Mouse (Mus musculus) MEL (cell line): ENCODE data around the gene Adamts9. TPM values are rescaled to one million over a fixed set of nuclear protein-coding genes. Genes with fewer than 3 reads are reported as not detected.

Experiments
- DNase-seq: peaks from one replicate; pipeline ENCODE4 v3.0.0; 2011; ENCODE audit warnings: low read depth, low spot score
- H3K27ac ChIP-seq: 2 replicates; pipeline ENCODE4 v1.5.1; 2012; ENCODE audit warnings: low read depth, mild to moderate bottlenecking, control low read depth, low read length, moderate library complexity; ENCODE audit not compliant: control insufficient read depth
- H3K27me3 ChIP-seq, 2 experiments: fragments of 150-350 bp in 1 of 2; sonication (generic) in 1 of 2; 2 replicates each; pipeline ENCODE4 v1.6.1; 2012; ENCODE audit warnings: low read length in 2 of 2, mild to moderate bottlenecking in 2 of 2, improper control_type of control experiment in 1 of 2, moderate library complexity in 1 of 2; ENCODE audit not compliant: insufficient read depth in 2 of 2, control insufficient read depth in 1 of 2
- H3K36me3 ChIP-seq, 2 experiments: 2 replicates each; pipeline ENCODE4 v1.6.1; 2012 to 2014; ENCODE audit warnings: low read length in 2 of 2, improper control_type of control experiment in 1 of 2, inconsistent platforms in 1 of 2, mild to moderate bottlenecking in 1 of 2; ENCODE audit not compliant: insufficient read depth in 2 of 2, control insufficient read depth in 1 of 2
- H3K4me1 ChIP-seq, 2 experiments: fragments of 150-350 bp in 1 of 2; sonication (generic) in 1 of 2; 2 replicates each; pipeline ENCODE4 v1.6.1; 2012; ENCODE audit warnings: low read length in 2 of 2, improper control_type of control experiment in 1 of 2, mild to moderate bottlenecking in 1 of 2; ENCODE audit not compliant: insufficient read depth in 2 of 2, control insufficient read depth in 1 of 2
- H3K4me3 ChIP-seq, 2 experiments: fragments of 150-350 bp in 1 of 2; sonication (generic) in 1 of 2; 2 replicates each; pipeline ENCODE4 v1.5.1; 2012; ENCODE audit warnings: low read depth in 2 of 2, low read length in 2 of 2, mild to moderate bottlenecking in 2 of 2, moderate library complexity in 2 of 2, control low read depth in 1 of 2, improper control_type of control experiment in 1 of 2; ENCODE audit not compliant: control insufficient read depth in 1 of 2, insufficient read depth in 1 of 2
- H3K79me2 ChIP-seq: 2 replicates; pipeline ENCODE4 v1.6.1; 2012; ENCODE audit warnings: mild to moderate bottlenecking, low read length, moderate library complexity; ENCODE audit not compliant: control insufficient read depth, poor library complexity, insufficient read depth
- H3K9ac ChIP-seq: 2 replicates; pipeline ENCODE4 v1.6.1; 2012; ENCODE audit warnings: low read depth, mild to moderate bottlenecking, control low read depth, low read length, moderate library complexity; ENCODE audit not compliant: control insufficient read depth, poor library complexity, severe bottlenecking
- H3K9me3 ChIP-seq: fragments of 150-350 bp; sonication (generic); replicated peaks from 2 replicates; pipeline ENCODE4 v1.6.1; 2012; ENCODE audit warnings: mild to moderate bottlenecking, low read length, improper control_type of control experiment, moderate library complexity; ENCODE audit not compliant: insufficient read depth
- BHLHE40 ChIP-seq: IDR thresholded peaks from 2 replicates; pipeline ENCODE4 v1.6.1; 2012; ENCODE audit warnings: low read depth, mild to moderate bottlenecking, inconsistent platforms, low read length, improper control_type of control experiment, borderline replicate concordance
- ELF1 ChIP-seq: IDR thresholded peaks from 2 replicates; pipeline ENCODE4 v1.6.1; 2014; ENCODE audit warnings: low read depth, mild to moderate bottlenecking, inconsistent platforms, low read length, improper control_type of control experiment, moderate library complexity
- EP300 ChIP-seq, 2 experiments: IDR thresholded peaks; 2 replicates each; pipeline ENCODE4 v1.6.1; 2011; ENCODE audit warnings: improper control_type of control experiment in 2 of 2, low read length in 2 of 2, low read depth in 1 of 2, mild to moderate bottlenecking in 1 of 2
- ETS1 ChIP-seq: IDR thresholded peaks from 2 replicates; pipeline ENCODE4 v1.6.1; 2012; ENCODE audit warnings: low read depth, mild to moderate bottlenecking, inconsistent platforms, low read length, improper control_type of control experiment, moderate library complexity
- HCFC1 ChIP-seq: IDR thresholded peaks from 2 replicates; pipeline ENCODE4 v1.6.1; 2012; ENCODE audit warnings: low read depth, mild to moderate bottlenecking, inconsistent platforms, low read length, improper control_type of control experiment, moderate library complexity
- JUND ChIP-seq: IDR thresholded peaks from 2 replicates; pipeline ENCODE4 v1.6.1; 2011; ENCODE audit warnings: low read depth, mild to moderate bottlenecking, improper control_type of control experiment, low read length
- MAFK ChIP-seq: IDR thresholded peaks from 2 replicates; pipeline ENCODE4 v1.6.1; 2011; ENCODE audit warnings: low read depth, mild to moderate bottlenecking, low read length, improper control_type of control experiment, borderline replicate concordance
- MAX ChIP-seq: IDR thresholded peaks from 2 replicates; pipeline ENCODE4 v1.6.1; 2011; ENCODE audit warnings: low read length, improper control_type of control experiment
- MAZ ChIP-seq: IDR thresholded peaks from 2 replicates; pipeline ENCODE4 v1.6.1; 2012; ENCODE audit warnings: low read depth, mild to moderate bottlenecking, inconsistent platforms, low read length, improper control_type of control experiment
- MXI1 ChIP-seq: IDR thresholded peaks from 2 replicates; pipeline ENCODE4 v1.6.1; 2011; ENCODE audit warnings: mild to moderate bottlenecking, low read depth, low read length, improper control_type of control experiment
- MYB ChIP-seq: IDR thresholded peaks from 2 replicates; pipeline ENCODE4 v1.6.1; 2011; ENCODE audit warnings: mild to moderate bottlenecking, low read depth, low read length, improper control_type of control experiment
- MYC ChIP-seq: IDR thresholded peaks from 2 replicates; pipeline ENCODE4 v1.6.1; 2011; ENCODE audit warnings: low read depth, mild to moderate bottlenecking, low read length, improper control_type of control experiment, moderate library complexity
- NELFE ChIP-seq: IDR thresholded peaks from 2 replicates; pipeline ENCODE4 v1.6.1; 2011; ENCODE audit warnings: low read depth, low read length, improper control_type of control experiment
- NRF1 ChIP-seq: IDR thresholded peaks from 2 replicates; pipeline ENCODE4 v1.6.1; 2014; ENCODE audit warnings: low read depth, mild to moderate bottlenecking, inconsistent platforms, low read length, improper control_type of control experiment, moderate library complexity; ENCODE audit not compliant: poor library complexity, insufficient read depth, severe bottlenecking
- POLR2A ChIP-seq, 2 experiments: IDR thresholded peaks; 2 replicates each; pipeline ENCODE4 v1.6.1; 2011 to 2012; ENCODE audit warnings: low read length in 2 of 2, mild to moderate bottlenecking in 2 of 2, control low read depth in 1 of 2, improper control_type of control experiment in 1 of 2, low read depth in 1 of 2, moderate library complexity in 1 of 2; ENCODE audit not compliant: control insufficient read depth in 1 of 2, insufficient read depth in 1 of 2, poor library complexity in 1 of 2
- POLR2AphosphoS2 ChIP-seq: IDR thresholded peaks from 2 replicates; pipeline ENCODE4 v1.6.1; 2011; ENCODE audit warnings: low read length, improper control_type of control experiment
- POLR2AphosphoS5 ChIP-seq: IDR thresholded peaks from 2 replicates; pipeline ENCODE4 v1.6.1; 2012; ENCODE audit warnings: low read depth, borderline replicate concordance, mild to moderate bottlenecking, inconsistent platforms, low read length, moderate library complexity, mixed read lengths
- RAD21 ChIP-seq: IDR thresholded peaks from 2 replicates; pipeline ENCODE4 v1.6.1; 2011; ENCODE audit warnings: mild to moderate bottlenecking, low read depth, low read length, improper control_type of control experiment
- RCOR1 ChIP-seq: IDR thresholded peaks from 2 replicates; pipeline ENCODE4 v1.6.1; 2012; ENCODE audit warnings: low read depth, mild to moderate bottlenecking, inconsistent platforms, low read length, improper control_type of control experiment
- SIN3A ChIP-seq: IDR thresholded peaks from 2 replicates; pipeline ENCODE4 v1.6.1; 2012; ENCODE audit warnings: low read length, improper control_type of control experiment, inconsistent platforms
- SMC3 ChIP-seq: IDR thresholded peaks from 2 replicates; pipeline ENCODE4 v1.6.1; 2011; ENCODE audit warnings: low read depth, low read length, improper control_type of control experiment
- TBP ChIP-seq: IDR thresholded peaks from 2 replicates; pipeline ENCODE4 v1.8.0; 2011; ENCODE audit warnings: low read depth, low read length, improper control_type of control experiment
- USF2 ChIP-seq, 2 experiments: IDR thresholded peaks; 2 replicates each; pipeline ENCODE4 v1.6.1; 2011 to 2012; ENCODE audit warnings: improper control_type of control experiment in 2 of 2, low read length in 2 of 2, borderline replicate concordance in 1 of 2, inconsistent platforms in 1 of 2, low read depth in 1 of 2, mild to moderate bottlenecking in 1 of 2; ENCODE audit not compliant: insufficient read depth in 1 of 2
- ZC3H11A ChIP-seq: IDR thresholded peaks from 2 replicates; pipeline ENCODE4 v1.6.1; 2012; ENCODE audit warnings: low read depth, mild to moderate bottlenecking, inconsistent platforms, low read length, improper control_type of control experiment
- ZKSCAN1 ChIP-seq: IDR thresholded peaks from 2 replicates; pipeline ENCODE4 v1.6.1; 2012; ENCODE audit warnings: low read depth, mild to moderate bottlenecking, inconsistent platforms, low read length, improper control_type of control experiment, moderate library complexity
- polyA plus RNA-seq, 2 experiments: library from polyadenylated mRNA; stranded (reverse) in 1 of 2; unstranded in 1 of 2; fragments of >175 nt in 1 of 2; fragments of >200 nt in 1 of 2; gene quantifications; 2 replicates each; pipeline versions ENCODE4 v1.2.1 to v1.2.4; 2012; ENCODE audit warnings: low replicate concordance in 2 of 2, low read depth in 1 of 2; ENCODE audit not compliant: insufficient read length in 2 of 2, insufficient read depth in 1 of 2, missing spikeins in 1 of 2
- total RNA-seq: library from RNA; depleted of rRNA; stranded (reverse); fragments of 300-350 nt; gene quantifications from 2 replicates; pipeline ENCODE4 v1.2.3, GENCODE M21; 2012

The Adamts9 gene
- total and polyA plus RNA-seq, 3 experiments: not detected

DNA sequence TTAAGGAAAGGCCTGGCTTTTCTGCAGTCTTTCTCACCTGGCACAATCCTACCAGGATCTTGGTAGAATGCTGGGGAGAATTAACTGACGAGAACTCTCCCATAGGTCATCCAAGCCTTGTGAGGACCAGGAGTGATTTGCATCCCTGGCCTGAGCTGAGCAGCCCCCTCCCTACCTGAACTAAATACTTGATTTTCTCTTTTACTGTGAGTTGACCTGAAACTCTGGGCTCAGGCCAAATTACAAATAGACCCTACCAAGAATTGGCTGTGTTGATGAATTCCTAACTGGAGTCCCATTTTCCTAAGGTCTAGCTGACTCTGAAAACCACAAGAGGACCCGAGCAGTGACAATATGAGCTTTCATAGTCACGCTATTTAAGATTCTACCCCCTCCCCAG lies 25.4 kb upstream of the Adamts9 start:
- no peak for DNase-seq
- H3K9ac ChIP-seq: no peak overlapping the region
- no peaks in the 10 kb centered on the region for H3K27me3 ChIP-seq
- TF ChIP-seq MAZ (no peak), EP300 (IDR thresholded peaks at IDR 0.05; ENCODE audit: low read depth in 1 of 2, low read length in 2 of 2) (no peak), MXI1 (no peak), ZC3H11A (no peak), MYC (no peak), SIN3A (no peak), HCFC1 (no peak), ZKSCAN1 (no peak), ETS1 (no peak), MAFK (no peak), NRF1 (no peak), SMC3 (no peak), MAX (no peak)
- H3K9me3 ChIP-seq: no peaks in the 10 kb centered on the region
- no peak overlapping the region for H3K4me3 ChIP-seq
- H3K4me1 ChIP-seq: no peaks in the 10 kb centered on the region
- H3K27ac ChIP-seq: no peak overlapping the region
- no peaks in the 10 kb centered on the region for H3K79me2 ChIP-seq
- no peaks in the 10 kb centered on the region for H3K36me3 ChIP-seq

DNA sequence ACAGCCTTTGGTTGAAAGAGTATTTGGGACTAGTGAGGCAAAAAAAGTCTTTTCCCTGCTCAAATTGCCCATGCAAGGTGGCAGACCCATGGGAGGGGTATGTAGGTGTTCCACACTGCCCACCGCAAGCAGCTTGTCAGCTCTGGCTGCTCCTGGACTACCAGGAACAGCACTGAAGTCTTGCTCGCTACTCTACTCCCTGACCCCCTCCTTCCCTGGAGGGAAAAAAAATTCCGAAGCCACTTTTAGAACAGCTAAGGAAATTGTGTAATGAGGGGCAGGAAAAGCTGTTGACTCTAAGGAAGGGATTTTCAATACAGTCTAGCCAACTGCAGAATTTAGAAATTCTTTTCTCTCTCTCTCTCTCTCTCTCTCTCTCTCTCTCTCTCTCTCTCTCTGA lies 24.9 kb upstream of the Adamts9 start:
- TF ChIP-seq MAX (no peak), HCFC1 (no peak), ZC3H11A (no peak), USF2 (IDR thresholded peaks at IDR 0.05; ENCODE audit: borderline replicate concordance in 1 of 2, insufficient read depth in 1 of 2, low read depth in 1 of 2, low read length in 2 of 2) (no peak), POLR2AphosphoS2 (no peak), JUND (no peak)
- no peaks in the 10 kb centered on the region for H3K36me3 ChIP-seq
- no peaks in the 10 kb centered on the region for H3K27me3 ChIP-seq
- no peaks in the 10 kb centered on the region for H3K4me1 ChIP-seq
- no peak overlapping the region for H3K27ac ChIP-seq
- H3K4me3 ChIP-seq: no peak overlapping the region
- no peak for DNase-seq
- H3K9ac ChIP-seq: no peak overlapping the region
- H3K79me2 ChIP-seq: no peaks in the 10 kb centered on the region
- H3K9me3 ChIP-seq: no peaks in the 10 kb centered on the region

DNA sequence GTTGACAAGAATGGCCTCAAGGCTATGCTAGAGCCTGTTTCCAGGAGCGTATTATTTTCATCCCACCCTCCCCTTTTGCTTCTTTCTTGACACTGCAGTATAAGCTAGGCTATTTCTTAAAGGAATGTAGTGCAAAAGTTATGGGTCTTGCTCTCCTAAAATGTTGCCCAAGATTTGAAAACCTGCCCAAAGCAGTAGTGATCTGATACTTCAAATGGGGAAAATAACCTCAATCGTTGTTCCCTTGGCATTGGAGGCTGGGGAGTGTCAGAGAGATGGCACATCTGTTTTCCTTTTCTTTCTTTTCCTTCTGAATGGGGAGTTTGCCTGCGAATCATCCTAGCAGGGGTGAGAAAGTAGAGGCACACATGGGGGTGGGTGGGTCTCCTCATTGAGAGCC lies 19.7 kb upstream of the Adamts9 start:
- no peak for TF ChIP-seq EP300 (IDR thresholded peaks at IDR 0.05; ENCODE audit: low read depth in 1 of 2, low read length in 2 of 2)
- no peak for TF ChIP-seq MXI1
- no peak for TF ChIP-seq MYB
- no peak for TF ChIP-seq JUND
- TF ChIP-seq MYC: no peak
- TF ChIP-seq ELF1: no peak
- TF ChIP-seq NRF1: no peak
- no peak for TF ChIP-seq RCOR1
- no peak for TF ChIP-seq MAZ
- no peak for TF ChIP-seq BHLHE40
- no peak for TF ChIP-seq TBP
- no peak for TF ChIP-seq POLR2AphosphoS5
- TF ChIP-seq NELFE: no peak
- no peak for TF ChIP-seq RAD21
- TF ChIP-seq MAX: no peak
- no peak for TF ChIP-seq POLR2A (IDR thresholded peaks at IDR 0.05; ENCODE audit: control insufficient read depth in 1 of 2, insufficient read depth in 1 of 2, low read depth in 1 of 2, low read length in 2 of 2, poor library complexity in 1 of 2)
- TF ChIP-seq USF2 (IDR thresholded peaks at IDR 0.05; ENCODE audit: borderline replicate concordance in 1 of 2, insufficient read depth in 1 of 2, low read depth in 1 of 2, low read length in 2 of 2): no peak
- Histone ChIP-seq H3K36me3 (no peaks in the 10 kb centered on the region), H3K4me3 (no peak overlapping the region), H3K4me1 (no peaks in the 10 kb centered on the region), H3K79me2 (no peaks in the 10 kb centered on the region), H3K27ac (no peak overlapping the region), H3K27me3 (no peaks in the 10 kb centered on the region), H3K9ac (no peak overlapping the region), H3K9me3 (no peaks in the 10 kb centered on the region)
- DNase-seq: no peak
